Mouse (Mus musculus) MEL (cell line): ENCODE measurements around the gene Gm3194. TPM values are rescaled to one million over a fixed set of nuclear protein-coding genes. Genes with fewer than 3 reads are reported as not detected.
"Not testable (repeated sequence)": the region's sequence is repeated elsewhere in the genome, so short reads cannot be mapped to it uniquely, and the experiment has no call there.

Experiments used
- DNase-seq: peaks from one replicate; pipeline ENCODE4 v3.0.0; 2011; ENCODE audit warnings: low read depth, low spot score
- H3K27ac ChIP-seq: 2 replicates; pipeline ENCODE4 v1.5.1; 2012; ENCODE audit warnings: low read depth, mild to moderate bottlenecking, control low read depth, low read length, moderate library complexity; ENCODE audit not compliant: control insufficient read depth
- H3K27me3 ChIP-seq, 2 experiments: fragments of 150-350 bp in 1 of 2; sonication (generic) in 1 of 2; 2 replicates each; pipeline ENCODE4 v1.6.1; 2012; ENCODE audit warnings: low read length in 2 of 2, mild to moderate bottlenecking in 2 of 2, improper control_type of control experiment in 1 of 2, moderate library complexity in 1 of 2; ENCODE audit not compliant: insufficient read depth in 2 of 2, control insufficient read depth in 1 of 2
- H3K36me3 ChIP-seq, 2 experiments: 2 replicates each; pipeline ENCODE4 v1.6.1; 2012 to 2014; ENCODE audit warnings: low read length in 2 of 2, improper control_type of control experiment in 1 of 2, inconsistent platforms in 1 of 2, mild to moderate bottlenecking in 1 of 2; ENCODE audit not compliant: insufficient read depth in 2 of 2, control insufficient read depth in 1 of 2
- H3K4me1 ChIP-seq, 2 experiments: fragments of 150-350 bp in 1 of 2; sonication (generic) in 1 of 2; 2 replicates each; pipeline ENCODE4 v1.6.1; 2012; ENCODE audit warnings: low read length in 2 of 2, improper control_type of control experiment in 1 of 2, mild to moderate bottlenecking in 1 of 2; ENCODE audit not compliant: insufficient read depth in 2 of 2, control insufficient read depth in 1 of 2
- H3K4me3 ChIP-seq, 2 experiments: fragments of 150-350 bp in 1 of 2; sonication (generic) in 1 of 2; 2 replicates each; pipeline ENCODE4 v1.5.1; 2012; ENCODE audit warnings: low read depth in 2 of 2, low read length in 2 of 2, mild to moderate bottlenecking in 2 of 2, moderate library complexity in 2 of 2, control low read depth in 1 of 2, improper control_type of control experiment in 1 of 2; ENCODE audit not compliant: control insufficient read depth in 1 of 2, insufficient read depth in 1 of 2
- H3K79me2 ChIP-seq: 2 replicates; pipeline ENCODE4 v1.6.1; 2012; ENCODE audit warnings: mild to moderate bottlenecking, low read length, moderate library complexity; ENCODE audit not compliant: control insufficient read depth, poor library complexity, insufficient read depth
- H3K9ac ChIP-seq: 2 replicates; pipeline ENCODE4 v1.6.1; 2012; ENCODE audit warnings: low read depth, mild to moderate bottlenecking, control low read depth, low read length, moderate library complexity; ENCODE audit not compliant: control insufficient read depth, poor library complexity, severe bottlenecking
- H3K9me3 ChIP-seq: fragments of 150-350 bp; sonication (generic); replicated peaks from 2 replicates; pipeline ENCODE4 v1.6.1; 2012; ENCODE audit warnings: mild to moderate bottlenecking, low read length, improper control_type of control experiment, moderate library complexity; ENCODE audit not compliant: insufficient read depth
- polyA plus RNA-seq, 2 experiments: library from polyadenylated mRNA; stranded (reverse) in 1 of 2; unstranded in 1 of 2; fragments of >175 nt in 1 of 2; fragments of >200 nt in 1 of 2; gene quantifications; 2 replicates each; pipeline versions ENCODE4 v1.2.1 to v1.2.4; 2012; ENCODE audit warnings: low replicate concordance in 2 of 2, low read depth in 1 of 2; ENCODE audit not compliant: insufficient read length in 2 of 2, insufficient read depth in 1 of 2, missing spikeins in 1 of 2
- total RNA-seq: library from RNA; depleted of rRNA; stranded (reverse); fragments of 300-350 nt; gene quantifications from 2 replicates; pipeline ENCODE4 v1.2.3, GENCODE M21; 2012; rRNA removed

The Gm3194 gene
- total RNA-seq (not detected in 2 replicates), polyA plus RNA-seq (not detected)

DNA sequence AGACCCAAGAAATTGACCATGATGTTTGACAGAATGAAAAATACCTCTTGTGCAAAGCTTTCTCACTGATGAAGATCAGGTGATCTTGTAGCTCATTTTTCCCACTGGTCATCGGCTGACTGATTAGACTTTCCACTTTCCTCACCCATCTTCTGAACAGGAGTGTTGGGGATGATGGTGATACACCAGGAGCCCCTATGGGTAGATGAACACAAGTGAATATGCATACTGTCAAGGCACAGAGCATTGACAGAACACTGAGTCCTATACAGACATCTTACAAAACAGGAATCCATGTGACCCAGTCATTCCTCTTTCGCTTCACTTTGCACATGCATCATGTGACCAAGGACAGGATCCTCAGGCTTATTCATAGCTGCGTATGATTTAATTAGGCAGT, at the start of gene Gm3194:
Gm3194 (minus strand) TSS at position 101 of the 400 bp plus-strand sequence.
- DNase-seq, H3K79me2 ChIP-seq, H3K36me3 ChIP-seq, H3K9ac ChIP-seq, H3K9me3 ChIP-seq, H3K4me1 ChIP-seq, H3K4me3 ChIP-seq, H3K27ac ChIP-seq, H3K27me3 ChIP-seq: not testable (repeated sequence)

DNA sequence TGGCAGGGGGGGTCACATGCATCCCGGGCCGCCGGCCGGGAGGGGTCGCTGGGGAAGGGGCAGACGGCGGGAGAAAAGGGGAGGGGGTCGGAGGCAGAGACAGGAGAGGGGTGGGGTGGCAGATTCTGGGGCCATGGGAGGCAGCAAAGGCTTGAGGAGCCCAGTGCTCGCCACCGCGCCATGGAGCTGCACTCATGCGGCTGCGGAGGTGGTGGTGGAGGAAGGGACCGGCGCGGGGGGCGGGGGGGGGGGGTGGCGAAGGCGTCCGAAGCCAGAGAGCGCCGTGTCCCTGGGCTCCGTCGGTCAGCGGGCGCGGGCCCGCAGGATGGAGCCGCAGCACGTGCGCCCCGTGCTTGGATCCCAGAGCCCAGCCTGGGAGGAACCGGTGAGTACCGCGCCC, 46.1 kb upstream of the Gm3194 start, which contains the start of gene Gm3488:
Gm3488 (plus strand) TSS at position 301 of the 400 bp plus-strand sequence.
- not testable (repeated sequence) for H3K9ac ChIP-seq, H3K4me3 ChIP-seq, H3K27ac ChIP-seq, H3K79me2 ChIP-seq, H3K4me1 ChIP-seq, H3K36me3 ChIP-seq, H3K9me3 ChIP-seq, H3K27me3 ChIP-seq, DNase-seq

GRCm38 (mm10) chr14:5483907-5484306, 28.6 kb upstream of the Gm3194 start, which contains the start of gene Gm3187:
TSS of gene Gm3187 (plus strand) at chr14:5484207.
- H3K27ac ChIP-seq, H3K9ac ChIP-seq, H3K36me3 ChIP-seq, H3K79me2 ChIP-seq, H3K27me3 ChIP-seq, H3K4me1 ChIP-seq, H3K9me3 ChIP-seq, H3K4me3 ChIP-seq, DNase-seq: not testable (repeated sequence)

DNA sequence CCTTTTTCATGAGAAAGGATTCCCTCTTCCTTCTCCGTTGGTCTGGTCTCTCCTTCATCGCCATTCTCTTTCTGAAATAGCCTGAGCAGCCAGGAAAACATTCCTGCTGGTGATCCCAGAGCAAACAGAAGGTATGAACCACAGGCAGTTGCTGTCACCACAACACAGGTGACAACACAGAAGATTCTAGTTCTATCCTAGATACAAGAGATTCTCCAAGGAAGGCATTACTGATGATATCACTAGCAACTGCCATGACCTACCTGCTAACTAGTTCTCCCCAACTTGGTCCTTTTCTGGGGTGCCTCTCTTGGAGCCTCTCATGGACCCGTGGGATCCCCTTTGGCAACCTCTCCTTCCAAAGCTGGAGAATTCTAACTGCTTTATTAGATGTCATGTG, 22.5 kb upstream of the Gm3194 start, which contains the start of gene Gm8246:
Gm8246 (minus strand) TSS at position 101 of the 400 bp plus-strand sequence.
- H3K4me3 ChIP-seq, DNase-seq, H3K9ac ChIP-seq, H3K79me2 ChIP-seq, H3K9me3 ChIP-seq, H3K36me3 ChIP-seq, H3K27me3 ChIP-seq, H3K27ac ChIP-seq, H3K4me1 ChIP-seq: not testable (repeated sequence)

- H3K27me3 ChIP-seq, H3K27ac ChIP-seq, H3K9me3 ChIP-seq, H3K4me1 ChIP-seq, H3K9ac ChIP-seq, DNase-seq, H3K36me3 ChIP-seq, H3K4me3 ChIP-seq, H3K79me2 ChIP-seq: not testable (repeated sequence)
Measured at GRCm38 (mm10) chr14:5460469-5460868, 5.2 kb upstream of the Gm3194 start.

GRCm38 (mm10) chr14:5388949-5389348, 66.3 kb downstream of the Gm3194 start, which contains the start of gene Gm3500:
TSS of gene Gm3500 (minus strand) at chr14:5389049.
- H3K36me3 ChIP-seq, H3K9ac ChIP-seq, H3K4me1 ChIP-seq, H3K4me3 ChIP-seq, H3K27me3 ChIP-seq, DNase-seq, H3K79me2 ChIP-seq, H3K9me3 ChIP-seq, H3K27ac ChIP-seq: not testable (repeated sequence)
